Mouse (Mus musculus) urinary bladder, postnatal 25 days (tissue): ENCODE measurements around the gene Sfrp4.

ENCODE experiments used
- DNase-seq: peaks from one replicate; pipeline ENCODE4 v3.0.0; 2022; ENCODE audit warnings: low spot score

The Sfrp4 gene

DNA sequence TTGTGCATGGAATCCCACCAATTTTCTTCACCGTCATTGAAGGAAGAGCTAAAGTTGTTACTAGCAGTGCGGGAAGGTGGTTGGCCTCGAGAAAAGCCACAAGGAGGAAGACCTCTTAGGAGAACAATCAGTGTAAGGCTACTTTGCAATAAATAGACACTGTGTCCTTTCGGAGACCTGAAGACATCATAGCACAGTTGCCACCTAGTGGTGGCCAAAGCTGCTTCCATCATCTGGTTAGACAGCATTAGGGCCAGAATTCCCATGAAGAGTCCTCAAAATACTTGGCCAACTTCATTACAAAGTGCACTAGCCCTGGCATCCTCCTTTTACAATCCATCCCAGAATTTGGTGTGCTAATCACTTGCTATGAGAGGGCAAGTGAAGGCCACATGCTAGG is 13.2 kb downstream of the Sfrp4 start:
- DNase-seq = no peak

DNA sequence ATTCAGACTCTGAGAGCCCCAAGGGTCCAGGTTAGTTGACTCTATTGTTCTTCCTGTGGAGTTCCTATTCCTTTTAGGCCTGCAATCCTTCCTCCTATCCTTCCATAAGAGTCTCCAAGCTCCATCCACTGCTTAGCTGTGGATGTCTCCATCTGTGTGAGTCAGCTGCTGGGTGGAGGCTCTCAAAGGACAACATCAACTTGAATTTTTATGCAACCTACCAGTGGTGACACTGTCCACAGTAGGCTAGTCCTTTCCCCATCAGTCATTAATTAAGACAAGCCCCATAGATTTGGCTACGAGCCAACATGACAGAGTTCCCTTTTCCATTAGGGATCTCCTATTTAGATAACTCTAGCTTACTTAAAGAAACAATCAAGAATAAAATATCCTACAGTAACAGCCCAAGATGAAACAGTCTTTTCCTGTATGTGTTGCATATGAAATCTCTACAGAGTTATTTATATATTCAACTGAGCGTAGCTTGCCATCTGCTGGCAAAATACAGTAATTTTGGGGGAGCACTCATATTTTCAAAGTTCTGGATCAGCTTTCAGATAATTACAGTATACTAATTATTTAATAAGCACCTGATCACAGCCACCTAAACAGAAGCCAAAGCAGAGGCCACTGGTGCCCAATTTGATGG is 17.4 kb downstream of the Sfrp4 start:
- DNase-seq = no peak

DNA sequence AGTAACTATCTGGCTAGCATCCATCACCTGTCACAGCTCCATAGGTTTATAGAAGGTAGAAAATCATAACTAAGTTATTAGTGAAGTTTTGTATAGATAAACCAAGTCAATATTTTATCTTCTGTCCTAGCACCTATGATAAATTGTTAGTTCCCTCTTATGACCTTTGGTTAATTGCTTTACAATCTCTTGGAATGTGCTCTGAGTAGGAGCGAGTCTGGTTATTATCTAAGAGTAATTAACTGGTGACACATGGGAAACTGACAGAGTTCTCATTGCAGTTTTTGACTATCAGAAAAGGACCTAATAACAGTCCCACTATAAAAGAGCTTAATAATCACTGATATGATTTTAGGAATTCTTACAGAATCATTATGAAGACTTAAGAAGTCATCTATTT is 20.6 kb downstream of the Sfrp4 start:
- no peak for DNase-seq

DNA sequence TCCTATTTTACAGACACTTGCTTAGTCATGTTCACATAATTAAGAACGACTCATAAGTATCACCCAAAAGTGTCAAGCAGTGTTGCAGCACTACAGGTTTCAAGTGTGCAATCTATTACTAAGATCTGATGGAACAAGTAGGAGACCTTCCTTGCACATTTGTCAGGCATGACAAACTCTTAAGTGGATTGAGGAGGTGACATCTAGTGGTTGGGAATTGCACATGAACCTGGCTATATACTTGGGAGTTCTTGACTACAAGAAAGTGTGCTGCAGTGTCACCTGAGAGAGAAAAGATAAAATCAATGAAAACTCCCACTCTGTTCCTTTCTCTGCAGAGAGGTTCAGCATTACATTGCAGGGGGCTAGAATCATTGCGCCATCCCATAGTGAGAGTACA is 21.3 kb downstream of the Sfrp4 start:
- DNase-seq = no peak

DNA sequence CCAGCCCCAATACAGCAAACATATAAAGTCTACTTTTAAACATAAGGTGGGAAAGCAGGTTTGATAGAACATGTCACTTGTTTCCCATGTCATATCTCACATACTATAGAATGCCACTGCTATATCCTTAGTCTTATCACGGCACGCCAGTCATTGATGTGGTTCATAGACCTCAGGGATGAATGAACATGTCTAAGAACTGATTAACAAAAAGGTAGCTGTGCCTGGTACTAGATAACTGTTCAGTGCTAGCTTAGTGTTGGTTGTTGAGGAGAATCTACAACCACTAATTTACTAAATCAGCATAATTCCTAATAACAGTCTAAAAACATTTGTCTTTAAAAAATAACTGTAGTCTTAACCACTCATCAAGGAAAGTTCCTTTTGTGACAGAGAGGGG is 26.9 kb downstream of the Sfrp4 start:
- DNase-seq = no peak

DNA sequence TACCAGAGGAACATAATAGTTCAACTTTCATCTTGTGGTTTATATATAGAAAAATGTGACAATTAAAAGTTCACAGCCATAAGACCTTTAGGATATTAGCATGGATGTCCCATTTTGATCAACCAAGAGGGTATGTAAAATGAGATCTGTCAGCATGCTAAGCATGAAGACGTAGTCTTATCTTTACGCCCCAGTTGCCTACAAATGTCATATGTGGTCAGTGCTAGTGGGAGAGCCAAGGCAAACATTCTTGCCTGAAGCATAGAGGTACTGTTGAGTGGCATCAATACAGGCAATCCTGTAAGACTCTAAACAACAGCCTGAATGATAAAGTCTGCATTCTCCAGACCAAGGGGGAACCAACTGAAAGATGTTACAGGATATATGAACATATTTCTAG is 29.5 kb downstream of the Sfrp4 start:
- no peak for DNase-seq

DNA sequence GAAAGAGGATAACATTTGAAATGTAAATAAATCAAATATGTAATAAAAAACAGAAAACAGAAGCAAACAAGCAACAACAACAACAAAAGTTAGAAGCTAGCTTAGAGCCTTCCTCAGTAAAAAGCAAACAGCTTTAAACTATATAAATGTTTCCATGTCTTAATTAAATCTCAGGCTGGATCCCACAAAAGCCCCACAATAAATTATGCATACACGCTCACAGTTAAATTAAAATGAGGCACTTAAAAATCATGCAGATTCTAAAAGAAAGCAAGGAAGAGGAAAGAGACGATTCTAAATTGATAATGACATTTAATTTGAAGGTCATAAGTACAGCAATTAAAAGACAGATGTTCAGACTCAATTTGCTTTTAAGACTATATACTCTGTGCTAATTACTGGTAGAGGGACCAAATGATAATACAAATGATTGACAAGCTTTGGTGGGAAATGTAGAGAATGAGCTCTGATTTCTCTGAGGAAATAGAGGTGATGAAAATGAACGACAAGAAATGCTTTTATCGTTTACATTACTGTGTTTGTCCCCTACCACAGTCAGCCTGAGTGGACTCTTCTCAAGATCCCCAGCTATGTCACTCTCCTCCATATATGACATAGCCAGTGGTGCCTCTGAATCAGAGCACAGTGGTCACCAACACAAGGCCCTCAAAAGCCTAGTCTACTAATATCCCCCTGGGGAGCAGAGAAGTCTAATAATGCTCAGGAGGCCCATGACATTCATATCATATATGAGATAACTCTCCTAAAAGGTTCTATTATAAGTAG is 45.6 kb downstream of the Sfrp4 start:
- no peak for DNase-seq

DNA sequence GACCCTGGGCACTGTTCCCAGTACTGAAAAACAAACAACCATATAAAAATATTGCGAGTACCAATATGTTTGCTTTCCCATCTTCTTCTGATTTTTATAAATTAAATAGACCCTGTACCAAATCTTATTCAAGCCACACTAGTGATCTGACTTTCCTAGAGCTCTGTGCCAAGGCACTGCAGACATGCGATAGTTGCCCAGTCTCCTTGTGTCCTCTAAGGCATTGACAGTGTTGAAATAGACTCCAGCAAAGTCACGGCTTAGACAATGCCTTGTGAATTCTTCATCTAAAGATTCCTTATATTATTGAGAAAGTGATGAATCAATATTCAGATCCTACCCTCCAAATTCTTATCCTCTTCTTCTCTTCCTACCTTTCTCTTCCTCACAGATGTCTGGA is 51.1 kb downstream of the Sfrp4 start:
- no peak for DNase-seq

DNA sequence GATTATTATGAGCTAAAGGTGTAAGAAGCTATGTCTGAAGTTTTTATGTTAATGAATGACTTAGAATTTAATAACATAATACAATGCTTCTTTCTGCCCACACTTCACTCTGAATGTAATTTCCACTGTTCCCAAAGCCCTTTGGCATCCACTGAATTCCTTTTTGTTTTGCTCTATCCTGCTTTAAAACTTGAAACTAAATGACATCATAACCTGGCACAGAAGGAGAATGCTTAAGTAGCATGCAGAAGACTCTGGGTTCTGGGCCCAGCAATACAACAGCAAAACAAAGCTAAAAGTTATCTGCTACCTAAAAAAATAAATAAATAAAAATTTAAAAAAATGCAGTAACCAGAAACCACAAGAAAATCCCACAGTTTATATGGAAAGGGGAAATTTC is 51.7 kb downstream of the Sfrp4 start:
- no peak for DNase-seq
